Mouse (Mus musculus): ENCODE results near the gene C730034F03Rik. TPM values are rescaled to one million over a fixed set of nuclear protein-coding genes. Genes with fewer than 3 reads are reported as not detected.

The C730034F03Rik gene
- polyA plus RNA-seq, 1 experiment from 2014 or later, result 0.40 TPM

DNA sequence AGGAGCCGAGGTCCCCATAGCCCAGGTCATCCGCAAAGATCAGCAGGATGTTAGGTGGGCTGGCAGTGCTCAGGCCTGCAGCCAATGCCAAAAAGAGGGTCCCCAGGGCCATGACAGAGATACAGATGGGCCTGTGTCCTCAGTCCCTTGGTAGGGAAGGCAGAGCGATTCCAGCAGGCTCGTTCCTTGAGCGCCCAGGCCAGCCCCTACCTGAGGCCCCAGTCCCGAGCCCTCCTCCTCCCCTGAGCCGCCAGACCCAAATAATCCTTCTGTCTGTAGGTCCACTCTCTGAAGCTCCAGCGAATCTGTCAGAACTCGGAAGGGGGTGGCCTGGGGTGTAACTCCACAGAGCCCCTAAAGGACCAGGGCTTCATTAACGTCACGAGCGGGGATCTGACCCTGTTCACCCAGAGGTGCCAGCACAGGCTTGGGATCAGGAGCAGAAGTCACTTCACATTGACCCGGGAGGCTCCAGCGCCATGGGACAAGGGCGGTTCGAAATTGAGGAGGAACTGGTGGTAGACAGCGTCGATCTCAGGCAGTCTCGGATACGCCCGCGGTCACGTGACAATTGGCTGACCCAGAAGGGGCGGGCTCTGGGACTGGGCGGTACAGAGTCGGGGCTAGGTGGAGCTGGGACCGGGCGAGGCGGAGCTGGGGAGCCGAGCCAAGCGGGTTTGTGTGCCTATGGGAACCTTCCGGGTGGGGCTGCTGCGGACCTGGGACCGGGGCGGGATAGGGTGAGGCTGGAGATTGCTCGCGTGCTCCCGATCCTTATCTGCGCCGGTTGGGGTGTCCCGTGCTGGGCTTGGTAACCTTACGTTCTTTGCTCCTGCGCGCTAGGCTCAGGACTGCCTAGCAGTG lies 46.5 kb downstream of the C730034F03Rik start:
- 10% methylated on average over 44 of the region's 44 CpGs for WGBS (ENCODE audit: missing documents)
- Histone ChIP-seq H3K79me2 (ENCODE audit: inconsistent target) (no peaks in the 10 kb centered on the region; the same call in 1 of the 2 replicates), H3K36me3 (ENCODE audit: inconsistent target) (no peaks in the 10 kb centered on the region), H3K27ac (peak overlapping the region; percentile 71), H3K4me3 (ENCODE audit: inconsistent target) (peak overlapping the region; percentile 83)

GRCm38 (mm10) chr15:89476475-89476815 lies 47.1 kb downstream of the C730034F03Rik start:
- WGBS (ENCODE audit: missing documents), result 4% methylated on average over 5 of the region's 5 CpGs

GRCm38 (mm10) chr15:89477091-89477491 lies 47.7 kb downstream of the C730034F03Rik start, which contains the start of gene Arsa:
Gene Arsa (minus strand): TSS chr15:89477425.
- H3K27ac ChIP-seq, result peak within 1 kb of the TSS; percentile 71
- no peaks in the 10 kb centered on the region; the same call in 1 of the 2 replicates for H3K79me2 ChIP-seq (ENCODE audit: inconsistent target)
- WGBS (ENCODE audit: missing documents), result 81% methylated on average over 9 of the region's 9 CpGs
- H3K36me3 ChIP-seq (ENCODE audit: inconsistent target), result no peaks in the 10 kb centered on the region
- H3K4me3 ChIP-seq (ENCODE audit: inconsistent target), result peak within 1 kb of the TSS; percentile 83

More at GRCm38 (mm10) chr15:89476475-89476815, 47.1 kb downstream of the C730034F03Rik start:
- Histone ChIP-seq H3K36me3 (ENCODE audit: inconsistent target) (no peaks in the 10 kb centered on the region), H3K79me2 (ENCODE audit: inconsistent target) (no peaks in the 10 kb centered on the region; the same call in 1 of the 2 replicates), H3K27ac (peak overlapping the region; percentile 71), H3K4me3 (ENCODE audit: inconsistent target) (peak overlapping the region; percentile 83)

- 68% methylated on average over 8 of the region's 8 CpGs for WGBS (ENCODE audit: missing documents)
- Histone ChIP-seq H3K79me2 (ENCODE audit: inconsistent target) (no peaks in the 10 kb centered on the region; the same call in 1 of the 2 replicates), H3K4me3 (ENCODE audit: inconsistent target) (no peak overlapping the region), H3K27ac (no peak overlapping the region), H3K36me3 (ENCODE audit: inconsistent target) (no peaks in the 10 kb centered on the region)
Measured at GRCm38 (mm10) chr15:89477806-89478205, 48.4 kb downstream of the C730034F03Rik start.

DNA sequence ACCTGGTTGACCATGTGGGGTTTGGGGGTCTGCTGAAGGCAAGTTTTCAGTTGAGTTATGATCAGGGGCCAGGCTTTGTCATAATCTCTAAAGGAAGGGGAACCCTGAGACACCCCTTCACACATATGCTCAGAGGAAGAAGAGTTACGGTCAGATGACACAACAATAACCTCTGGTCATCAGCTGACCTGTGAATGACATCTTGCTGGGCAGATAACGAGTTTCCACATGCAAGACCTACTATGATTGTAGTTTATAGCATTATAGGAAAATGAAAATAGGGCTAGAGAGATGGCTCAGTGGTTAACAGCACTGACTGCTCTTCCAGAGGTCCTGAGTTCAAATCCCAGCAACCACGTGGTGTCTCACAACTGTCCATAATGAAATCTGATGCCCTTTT lies 49.2 kb downstream of the C730034F03Rik start:
- no peak overlapping the region for H3K27ac ChIP-seq
- H3K79me2 ChIP-seq (ENCODE audit: inconsistent target), result no peaks in the 10 kb centered on the region; the same call in 1 of the 2 replicates
- no peaks in the 10 kb centered on the region for H3K36me3 ChIP-seq (ENCODE audit: inconsistent target)
- H3K4me3 ChIP-seq (ENCODE audit: inconsistent target), result no peak overlapping the region
- WGBS (ENCODE audit: missing documents), result 87% methylated on average over 3 of the region's 3 CpGs

Other genes with a start within 250 kb of the C730034F03Rik start
- gene Plxnb2, start 248.8 kb upstream of the C730034F03Rik start, polyA plus RNA-seq (2018), result 226 to 333 TPM (median 246 TPM) in 3 replicates
- 0.80 to 2.0 TPM (median 1.1 TPM) in 3 replicates for gene Dennd6b, start 233.1 kb upstream of the C730034F03Rik start, polyA plus RNA-seq (2018)
- 15.7 to 23.8 TPM (median 17.1 TPM) in 3 replicates for gene Ppp6r2, start 218.0 kb upstream of the C730034F03Rik start, polyA plus RNA-seq (2018)
- 25.5 to 41.4 TPM (median 33.6 TPM) in 3 replicates for gene Sbf1, start 114.3 kb upstream of the C730034F03Rik start, polyA plus RNA-seq (2018)
- not detected in 3 replicates for gene Adm2, start 106.9 kb upstream of the C730034F03Rik start, polyA plus RNA-seq (2018)
- gene Miox, start 95.2 kb upstream of the C730034F03Rik start, polyA plus RNA-seq (2018), result not detected in 3 replicates
- 19.8 to 30.4 TPM (median 23.9 TPM) in 3 replicates for gene Lmf2, start 73.9 kb upstream of the C730034F03Rik start, polyA plus RNA-seq (2018)
- 37.1 to 52.3 TPM (median 40.4 TPM) in 3 replicates for gene Ncaph2, start 73.9 kb upstream of the C730034F03Rik start, polyA plus RNA-seq (2018)
- 8.7 to 28.2 TPM (median 22.9 TPM) in 3 replicates for gene Sco2, start 55.7 kb upstream of the C730034F03Rik start, polyA plus RNA-seq (2018)
- gene Tymp, start 52.5 kb upstream of the C730034F03Rik start, polyA plus RNA-seq (2018), result 0.43 to 1.6 TPM (median 0.93 TPM) in 3 replicates
- gene Odf3b, start 50.3 kb upstream of the C730034F03Rik start, polyA plus RNA-seq (2018), result not detected in 3 replicates
- gene Klhdc7b, start 44.7 kb upstream of the C730034F03Rik start, polyA plus RNA-seq (2018), result not detected in 3 replicates
- not detected in 3 replicates for gene Syce3, start 19.1 kb upstream of the C730034F03Rik start, polyA plus RNA-seq (2018)
- gene Cpt1b, start 3.7 kb upstream of the C730034F03Rik start, polyA plus RNA-seq (2018), result 0.24 to 0.79 TPM in 2 of 3 replicates, not detected in the other
- gene Gm44502, start 107 bp downstream of the C730034F03Rik start, polyA plus RNA-seq (2018), result 0.07 to 0.42 TPM in 2 of 3 replicates, not detected in the other
- 26.6 to 54.6 TPM (median 36.7 TPM) in 3 replicates for gene Chkb, start 319 bp downstream of the C730034F03Rik start, polyA plus RNA-seq (2018)
- not detected in 3 replicates for gene Mapk8ip2, start 24.3 kb downstream of the C730034F03Rik start, polyA plus RNA-seq (2018)
- 18.4 to 33.2 TPM (median 20.7 TPM) in 3 replicates for gene Arsa, start 47.8 kb downstream of the C730034F03Rik start, polyA plus RNA-seq (2018)
- gene Shank3, start 70.0 kb downstream of the C730034F03Rik start, polyA plus RNA-seq (2018), result not detected in 3 replicates
- not detected in 3 replicates for gene Acr, start 138.7 kb downstream of the C730034F03Rik start, polyA plus RNA-seq (2018)
- gene Rabl2, start 162.3 kb downstream of the C730034F03Rik start, polyA plus RNA-seq (2018), result 4.3 to 7.5 TPM (median 6.2 TPM) in 3 replicates

All from macrophage (primary cell).